Mouse (Mus musculus) hindbrain, embryonic 10.5 days (tissue): ENCODE measurements around the gene Gm11127. TPM values are rescaled to one million over a fixed set of nuclear protein-coding genes. Genes with fewer than 3 reads are reported as not detected.
"Not testable (repeated sequence)": the region's sequence is repeated elsewhere in the genome, so short reads cannot be mapped to it uniquely, and the experiment has no call there.

Source experiments
- DNase-seq: peaks from one replicate; pipeline ENCODE4 v3.0.0-alpha.2; 2017; ENCODE audit warnings: low spot score
- H3K27ac ChIP-seq: fragments of 300-500 bp; sonication (generic); 2 replicates; pipeline ENCODE4 v1.5.1; 2016; ENCODE audit warnings: mild to moderate bottlenecking, moderate library complexity
- H3K27me3 ChIP-seq: fragments of 300-500 bp; sonication (generic); 2 replicates; pipeline ENCODE4 v1.6.1; 2016; ENCODE audit warnings: mild to moderate bottlenecking; ENCODE audit not compliant: poor library complexity, insufficient read depth, severe bottlenecking
- H3K36me3 ChIP-seq: fragments of 300-500 bp; sonication (generic); 2 replicates; pipeline ENCODE4 v1.6.1; 2016; ENCODE audit warnings: mild to moderate bottlenecking, moderate library complexity
- H3K4me1 ChIP-seq: fragments of 300-500 bp; sonication (generic); replicated peaks from 2 replicates; pipeline ENCODE4 v1.6.1; 2016; ENCODE audit warnings: mild to moderate bottlenecking
- H3K4me3 ChIP-seq: fragments of 300-500 bp; sonication (generic); 2 replicates; pipeline ENCODE4 v1.5.1; 2016; ENCODE audit warnings: mild to moderate bottlenecking, moderate library complexity
- H3K9me3 ChIP-seq: fragments of 300-500 bp; sonication (generic); 2 replicates; pipeline ENCODE4 v1.6.1; 2016; ENCODE audit warnings: mild to moderate bottlenecking, moderate library complexity
- WGBS: fragments of 180-500 bp; shearing (Covaris S2); methylation state at CpG from one replicate; pipeline ENCODE4 v1.1.7; 2016; 5-methylcytosine and 5-hydroxymethylcytosine counted together
- polyA plus RNA-seq: library from polyadenylated mRNA; unstranded; fragments of >200 nt; fragmentation: Nextera tagmentation; extraction: Ambion mirVana; gene quantifications from 2 replicates; pipeline ENCODE4 v1.2.1, GENCODE M21; 2016

Gene Gm11127
- polyA plus RNA-seq, 1 experiment from 2014 or later: not detected

GRCm38 (mm10) chr17:36043286-36043685 is 14.9 kb downstream of the Gm11127 start:
- H3K4me3 ChIP-seq: peak overlapping the region; percentile 50
- H3K27me3 ChIP-seq: peaks cover 21% of the 10 kb centered on the region
- no peaks in the 10 kb centered on the region for H3K36me3 ChIP-seq
- 82% methylated on average over 3 of the region's 3 CpGs for WGBS
- no peaks in the 10 kb centered on the region for H3K9me3 ChIP-seq
- no peak for DNase-seq
- H3K27ac ChIP-seq: no peak overlapping the region
- H3K4me1 ChIP-seq: peaks cover 13% of the 10 kb centered on the region

GRCm38 (mm10) chr17:36042610-36043169 is 15.5 kb downstream of the Gm11127 start, which contains the start of the genes H2-T22 and Gm6034:
Gene H2-T22 (minus strand): TSS chr17:36042747.
Gene Gm6034 (plus strand): TSS chr17:36042961.
- peaks cover 21% of the 10 kb centered on the region for H3K27me3 ChIP-seq
- whole genome bisulfite sequencing: 3% methylated on average over 12 of the region's 12 CpGs
- H3K9me3 ChIP-seq, H3K36me3 ChIP-seq, H3K27ac ChIP-seq: not testable (repeated sequence)
- DNase-seq: peak; percentile 65
- H3K4me3 ChIP-seq: peak within 1 kb of the TSS; percentile 50
- H3K4me1 ChIP-seq: peaks cover 13% of the 10 kb centered on the region

GRCm38 (mm10) chr17:36042055-36042454 is 16.1 kb downstream of the Gm11127 start:
- not testable (repeated sequence) for H3K36me3 ChIP-seq, H3K9me3 ChIP-seq, H3K27ac ChIP-seq, DNase-seq
- WGBS: 2% methylated on average over 19 of the region's 19 CpGs
- Histone ChIP-seq H3K4me3 (peak overlapping the region; percentile 50), H3K27me3 (peaks cover 21% of the 10 kb centered on the region), H3K4me1 (peaks cover 13% of the 10 kb centered on the region)

- not testable (repeated sequence) for H3K27ac ChIP-seq, H3K36me3 ChIP-seq, DNase-seq, H3K4me3 ChIP-seq, H3K9me3 ChIP-seq
- H3K27me3 ChIP-seq: peaks cover 21% of the 10 kb centered on the region
- peaks cover 13% of the 10 kb centered on the region for H3K4me1 ChIP-seq
- 85% methylated on average over 2 of the region's 2 CpGs for WGBS
Measured at GRCm38 (mm10) chr17:36040604-36041003, 17.6 kb downstream of the Gm11127 start.

GRCm38 (mm10) chr17:36036126-36036525 is 22.0 kb downstream of the Gm11127 start:
- not testable (repeated sequence) for DNase-seq, H3K36me3 ChIP-seq, H3K27ac ChIP-seq, H3K4me3 ChIP-seq, H3K4me1 ChIP-seq, H3K9me3 ChIP-seq
- WGBS: 85% methylated on average over 13 of the region's 13 CpGs
- H3K27me3 ChIP-seq: peaks cover 15% of the 10 kb centered on the region

DNA sequence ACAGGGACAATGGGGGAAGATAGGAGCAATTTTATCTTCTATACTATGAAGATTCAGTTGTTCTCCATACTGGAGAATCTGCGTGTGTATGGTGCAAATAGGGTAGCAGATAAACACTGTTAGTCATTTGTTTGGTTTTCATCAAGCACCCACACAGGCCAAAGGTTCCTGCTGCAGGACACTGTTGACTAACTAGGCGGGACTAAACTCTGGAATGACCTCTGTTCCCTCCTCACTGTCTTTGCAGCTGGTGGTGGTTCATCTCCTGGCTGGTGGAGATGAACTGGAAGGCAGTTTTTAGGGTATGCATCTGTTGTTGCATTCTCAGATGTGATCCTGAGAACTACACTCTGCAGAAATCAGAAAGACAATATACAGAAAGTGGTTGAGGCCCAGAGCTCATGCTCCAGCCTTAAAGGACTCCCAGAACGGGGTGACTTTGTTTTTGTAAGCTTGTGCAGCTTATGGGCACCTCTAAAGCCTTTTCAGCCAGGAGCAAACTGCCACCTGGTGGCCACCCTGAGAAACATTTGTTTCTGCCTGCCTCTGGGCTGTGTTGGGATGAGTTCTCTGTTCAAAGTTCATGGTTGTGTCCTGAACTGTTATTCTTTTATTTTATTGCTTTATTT is 23.0 kb downstream of the Gm11127 start:
- not testable (repeated sequence) for H3K4me3 ChIP-seq, H3K4me1 ChIP-seq, H3K36me3 ChIP-seq, H3K9me3 ChIP-seq, DNase-seq, H3K27ac ChIP-seq, H3K27me3 ChIP-seq
- 40% methylated on average over 3 of the region's 3 CpGs for WGBS

GRCm38 (mm10) chr17:36034524-36034923 is 23.6 kb downstream of the Gm11127 start:
- not testable (repeated sequence) for H3K27ac ChIP-seq, H3K9me3 ChIP-seq, H3K4me1 ChIP-seq, DNase-seq, H3K4me3 ChIP-seq, H3K36me3 ChIP-seq, H3K27me3 ChIP-seq
- WGBS: 57% methylated on average over 3 of the region's 3 CpGs

DNA sequence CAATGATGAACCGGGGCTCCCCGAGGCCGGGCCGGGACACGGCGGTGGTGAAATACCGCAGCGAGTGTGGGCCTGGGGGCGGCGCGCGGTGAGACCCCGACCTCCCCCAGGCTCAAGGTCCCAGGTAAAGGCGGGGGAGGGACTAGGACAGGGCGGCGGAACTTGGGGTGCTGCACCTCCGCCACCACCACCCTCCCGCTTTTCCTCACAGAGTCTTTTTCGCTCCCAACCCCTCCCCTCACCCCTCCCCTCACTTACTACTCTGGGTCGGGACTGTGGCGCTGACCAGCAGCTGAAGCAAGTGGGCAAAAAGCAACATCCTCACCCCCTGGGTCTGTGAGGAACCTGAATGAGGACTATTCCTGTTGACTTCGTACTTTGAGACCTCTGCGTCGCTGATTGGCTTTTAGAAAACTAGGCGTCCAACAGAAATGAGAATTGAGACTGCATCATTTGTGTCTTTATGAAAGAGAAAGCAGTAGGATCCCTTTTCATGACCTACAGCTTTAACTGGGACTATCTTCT is 25.8 kb downstream of the Gm11127 start, which contains the start of gene H2-T23:
Gene H2-T23, minus strand, starts transcription at position 505 of the 525 bp plus-strand sequence.
- H3K27me3 ChIP-seq, H3K4me1 ChIP-seq, H3K36me3 ChIP-seq, H3K9me3 ChIP-seq: not testable (repeated sequence)
- WGBS: under 1% methylated on average over 25 of the region's 25 CpGs
- Histone ChIP-seq H3K27ac (peak within 1 kb of the TSS; percentile 73), H3K4me3 (peak within 1 kb of the TSS; percentile 59)
- peak; percentile 44 for DNase-seq

GRCm38 (mm10) chr17:36031583-36032331 is 26.4 kb downstream of the Gm11127 start:
- Histone ChIP-seq H3K27ac (peak overlapping the region; percentile 73), H3K4me3 (peak overlapping the region; percentile 59)
- WGBS: 1% methylated on average over 40 of the region's 40 CpGs
- not testable (repeated sequence) for H3K9me3 ChIP-seq, H3K27me3 ChIP-seq, H3K36me3 ChIP-seq, H3K4me1 ChIP-seq
- peak; percentile 45 for DNase-seq

- 38% methylated on average over 8 of the region's 8 CpGs for WGBS
- not testable (repeated sequence) for H3K36me3 ChIP-seq, H3K27ac ChIP-seq
Measured at GRCm38 (mm10) chr17:36030703-36031582, 27.2 kb downstream of the Gm11127 start.

GRCm38 (mm10) chr17:36030046-36030702 is 28.0 kb downstream of the Gm11127 start:
- peaks cover 18% of the 10 kb centered on the region for H3K4me1 ChIP-seq
- not testable (repeated sequence) for H3K27ac ChIP-seq, H3K27me3 ChIP-seq, DNase-seq, H3K4me3 ChIP-seq, H3K9me3 ChIP-seq, H3K36me3 ChIP-seq
- 86% methylated on average over 4 of the region's 4 CpGs for WGBS

More at GRCm38 (mm10) chr17:36030703-36031582, 27.2 kb downstream of the Gm11127 start:
- Histone ChIP-seq H3K4me3 (peak overlapping the region; percentile 59), H3K4me1 (peaks cover 14% of the 10 kb centered on the region)
- not testable (repeated sequence) for H3K9me3 ChIP-seq, H3K27me3 ChIP-seq, DNase-seq
